Mouse (Mus musculus): ENCODE results near the gene Tlr2. TPM values are rescaled to one million over a fixed set of nuclear protein-coding genes. Genes with fewer than 3 reads are reported as not detected.
"Not testable (repeated sequence)": the region's sequence is repeated elsewhere in the genome, so short reads cannot be mapped to it uniquely, and the experiment has no call there.

Tlr2 gene
- 4.1 and 4.7 TPM in 2 replicates for polyA plus RNA-seq (2012; rRNA removed)

GRCm38 (mm10) chr3:83841095-83841850 is at the start of gene Tlr2:
Tlr2 (minus strand) TSS chr3:83841767.
- no peak for TF ChIP-seq POLR2A (IDR thresholded peaks at IDR 0.05; ENCODE audit: low read depth, low read length)
- TF ChIP-seq CTCF (IDR thresholded peaks at IDR 0.05; ENCODE audit: extremely low read depth, insufficient read depth, insufficient read length, insufficient replicate concordance) = peak; percentile 53; the same call in 1 of the 2 replicates

GRCm38 (mm10) chr3:83885163-83885562 is 43.6 kb upstream of the Tlr2 start:
- H3K36me3 ChIP-seq (ENCODE audit: control insufficient read depth, insufficient read depth, low read length) = no peaks in the 10 kb centered on the region
- no peaks in the 10 kb centered on the region for H3K27me3 ChIP-seq (ENCODE audit: control insufficient read depth, insufficient read depth, low read length)
- H3K4me3 ChIP-seq (ENCODE audit: extremely low read depth, insufficient read depth, insufficient read length) = no peak overlapping the region
- TF ChIP-seq CTCF (IDR thresholded peaks at IDR 0.05; ENCODE audit: extremely low read depth, insufficient read depth, insufficient read length, insufficient replicate concordance) (no peak), POLR2A (IDR thresholded peaks at IDR 0.05; ENCODE audit: low read depth, low read length) (no peak)
- 40% methylated on average over 2 of the region's 2 CpGs for WGBS
- H3K4me1 ChIP-seq (ENCODE audit: control insufficient read depth, insufficient read depth, insufficient read length) = no peaks in the 10 kb centered on the region
- DNase-seq (ENCODE audit: low read depth in 1 of 2, low spot score in 2 of 2) = no peak
- no peak overlapping the region for H3K27ac ChIP-seq (ENCODE audit: insufficient read depth, low read length)

More at GRCm38 (mm10) chr3:83841095-83841850, at the start of gene Tlr2:
- peak within 1 kb of the TSS; percentile 75 for H3K4me3 ChIP-seq (ENCODE audit: extremely low read depth, insufficient read depth, insufficient read length)
- peaks cover 3% of the 10 kb centered on the region; the same call in 1 of the 2 replicates for H3K4me1 ChIP-seq (ENCODE audit: control insufficient read depth, insufficient read depth, insufficient read length)
- H3K27ac ChIP-seq (ENCODE audit: insufficient read depth, low read length) = peak within 1 kb of the TSS; percentile 63
- WGBS = 2% methylated on average over 34 of the region's 35 CpGs
- DNase-seq (ENCODE audit: low read depth in 1 of 2, low spot score in 2 of 2) = peak in 1 of 2 experiments; percentile 71
- H3K36me3 ChIP-seq (ENCODE audit: control insufficient read depth, insufficient read depth, low read length) = peaks cover 10% of the 10 kb centered on the region
- no peaks in the 10 kb centered on the region for H3K27me3 ChIP-seq (ENCODE audit: control insufficient read depth, insufficient read depth, low read length)

GRCm38 (mm10) chr3:83879261-83880050 is 37.9 kb upstream of the Tlr2 start:
- not testable (repeated sequence) for H3K4me1 ChIP-seq (ENCODE audit: control insufficient read depth, insufficient read depth, insufficient read length); DNase-seq (ENCODE audit: low read depth in 1 of 2, low spot score in 2 of 2); H3K36me3 ChIP-seq (ENCODE audit: control insufficient read depth, insufficient read depth, low read length); H3K27me3 ChIP-seq (ENCODE audit: control insufficient read depth, insufficient read depth, low read length); H3K4me3 ChIP-seq (ENCODE audit: extremely low read depth, insufficient read depth, insufficient read length); H3K27ac ChIP-seq (ENCODE audit: insufficient read depth, low read length)
- WGBS = 90% methylated on average over 5 of the region's 5 CpGs

DNA sequence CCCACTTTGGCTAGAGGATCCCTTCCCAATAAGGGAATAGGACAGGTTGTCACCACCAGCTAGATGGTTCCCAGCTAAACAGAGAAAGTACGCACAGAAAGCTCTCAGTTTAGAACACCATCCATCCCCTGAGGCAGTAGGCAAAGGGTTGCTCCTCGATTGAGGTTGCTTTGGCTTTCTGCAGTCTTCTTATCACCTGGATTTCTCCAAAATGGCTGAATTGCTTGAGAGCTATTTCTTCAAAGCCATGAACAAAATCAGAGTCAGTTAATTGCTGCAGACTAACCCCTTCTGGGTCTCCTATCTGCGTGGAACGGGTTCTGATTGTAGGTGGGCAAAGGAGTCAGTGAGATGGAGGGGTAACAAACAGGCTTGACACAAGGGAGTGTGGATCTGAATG is 37.2 kb upstream of the Tlr2 start:
- Histone ChIP-seq H3K27ac (ENCODE audit: insufficient read depth, low read length) (no peak overlapping the region), H3K36me3 (ENCODE audit: control insufficient read depth, insufficient read depth, low read length) (no peaks in the 10 kb centered on the region), H3K4me1 (ENCODE audit: control insufficient read depth, insufficient read depth, insufficient read length) (no peaks in the 10 kb centered on the region), H3K4me3 (ENCODE audit: extremely low read depth, insufficient read depth, insufficient read length) (no peak overlapping the region), H3K27me3 (ENCODE audit: control insufficient read depth, insufficient read depth, low read length) (no peaks in the 10 kb centered on the region)
- TF ChIP-seq CTCF (IDR thresholded peaks at IDR 0.05; ENCODE audit: extremely low read depth, insufficient read depth, insufficient read length, insufficient replicate concordance) (no peak), POLR2A (IDR thresholded peaks at IDR 0.05; ENCODE audit: low read depth, low read length) (no peak)
- 94% methylated on average over 4 of the region's 4 CpGs for WGBS
- no peak for DNase-seq (ENCODE audit: low read depth in 1 of 2, low spot score in 2 of 2)

GRCm38 (mm10) chr3:83876299-83876698 is 34.7 kb upstream of the Tlr2 start:
- DNase-seq (ENCODE audit: low read depth in 1 of 2, low spot score in 2 of 2) = no peak
- 83% methylated on average over 4 of the region's 4 CpGs for WGBS
- TF ChIP-seq POLR2A (IDR thresholded peaks at IDR 0.05; ENCODE audit: low read depth, low read length) (no peak), CTCF (IDR thresholded peaks at IDR 0.05; ENCODE audit: extremely low read depth, insufficient read depth, insufficient read length, insufficient replicate concordance) (no peak)
- no peaks in the 10 kb centered on the region for H3K36me3 ChIP-seq (ENCODE audit: control insufficient read depth, insufficient read depth, low read length)
- H3K27me3 ChIP-seq (ENCODE audit: control insufficient read depth, insufficient read depth, low read length) = no peaks in the 10 kb centered on the region
- H3K4me3 ChIP-seq (ENCODE audit: extremely low read depth, insufficient read depth, insufficient read length) = no peak overlapping the region
- H3K27ac ChIP-seq (ENCODE audit: insufficient read depth, low read length) = no peak overlapping the region
- H3K4me1 ChIP-seq (ENCODE audit: control insufficient read depth, insufficient read depth, insufficient read length) = no peaks in the 10 kb centered on the region

GRCm38 (mm10) chr3:83875078-83875477 is 33.5 kb upstream of the Tlr2 start:
- DNase-seq (ENCODE audit: low read depth in 1 of 2, low spot score in 2 of 2); H3K27ac ChIP-seq (ENCODE audit: insufficient read depth, low read length); H3K4me3 ChIP-seq (ENCODE audit: extremely low read depth, insufficient read depth, insufficient read length); H3K27me3 ChIP-seq (ENCODE audit: control insufficient read depth, insufficient read depth, low read length); H3K36me3 ChIP-seq (ENCODE audit: control insufficient read depth, insufficient read depth, low read length); H3K4me1 ChIP-seq (ENCODE audit: control insufficient read depth, insufficient read depth, insufficient read length): not testable (repeated sequence)
- WGBS = 71% methylated on average over 2 of the region's 2 CpGs

DNA sequence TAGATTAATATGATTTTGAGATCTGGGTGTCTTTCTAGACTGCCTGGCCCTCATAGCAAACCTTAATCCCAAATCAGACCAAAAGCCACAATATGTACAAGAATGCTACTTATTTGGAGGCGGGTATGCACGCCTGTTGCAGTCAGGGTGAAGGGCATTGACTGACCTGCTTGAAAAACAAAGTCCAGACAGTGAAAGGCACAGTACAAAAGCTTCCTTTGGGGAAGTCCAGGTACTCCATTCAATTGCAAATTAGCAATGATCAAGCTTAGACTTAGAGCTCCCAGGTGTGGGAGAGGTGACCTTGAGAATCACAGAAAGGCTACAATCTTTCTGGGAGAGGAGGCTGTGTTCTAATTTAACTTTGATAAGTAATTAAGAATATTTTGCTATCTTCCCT is 31.3 kb upstream of the Tlr2 start:
- 90% methylated on average over 2 of the region's 2 CpGs for WGBS
- H3K4me3 ChIP-seq (ENCODE audit: extremely low read depth, insufficient read depth, insufficient read length) = not testable (repeated sequence)

GRCm38 (mm10) chr3:83871962-83872361 is 30.4 kb upstream of the Tlr2 start:
- H3K4me1 ChIP-seq (ENCODE audit: control insufficient read depth, insufficient read depth, insufficient read length); H3K4me3 ChIP-seq (ENCODE audit: extremely low read depth, insufficient read depth, insufficient read length); H3K27ac ChIP-seq (ENCODE audit: insufficient read depth, low read length); H3K36me3 ChIP-seq (ENCODE audit: control insufficient read depth, insufficient read depth, low read length); DNase-seq (ENCODE audit: low read depth in 1 of 2, low spot score in 2 of 2); H3K27me3 ChIP-seq (ENCODE audit: control insufficient read depth, insufficient read depth, low read length): not testable (repeated sequence)
- WGBS = 94% methylated on average over 4 of the region's 4 CpGs

More for the DNA sequence above, 31.3 kb upstream of the Tlr2 start:
- H3K27ac ChIP-seq (ENCODE audit: insufficient read depth, low read length); H3K27me3 ChIP-seq (ENCODE audit: control insufficient read depth, insufficient read depth, low read length); H3K4me1 ChIP-seq (ENCODE audit: control insufficient read depth, insufficient read depth, insufficient read length); DNase-seq (ENCODE audit: low read depth in 1 of 2, low spot score in 2 of 2); H3K36me3 ChIP-seq (ENCODE audit: control insufficient read depth, insufficient read depth, low read length): not testable (repeated sequence)

DNA sequence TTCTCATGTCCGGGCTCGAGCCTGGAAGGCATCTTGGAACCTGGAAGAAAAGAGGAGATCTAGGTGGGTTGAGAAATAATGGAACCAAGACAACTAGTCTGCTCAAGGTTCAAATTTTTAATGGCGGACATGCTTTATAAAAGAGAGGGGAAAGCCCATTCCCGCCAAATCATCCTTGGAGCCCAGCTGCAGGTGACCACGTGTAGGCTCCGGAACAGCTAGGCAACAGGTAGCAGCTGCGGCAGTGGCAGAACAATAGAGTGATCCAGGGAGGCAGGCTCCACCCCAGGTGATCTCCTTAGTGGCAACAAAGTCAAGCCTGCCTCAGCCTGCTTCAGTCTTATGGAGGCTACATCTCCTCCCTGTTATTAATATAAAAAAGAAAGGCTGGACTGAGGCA is 30.0 kb upstream of the Tlr2 start:
- not testable (repeated sequence) for H3K27me3 ChIP-seq (ENCODE audit: control insufficient read depth, insufficient read depth, low read length); DNase-seq (ENCODE audit: low read depth in 1 of 2, low spot score in 2 of 2); H3K36me3 ChIP-seq (ENCODE audit: control insufficient read depth, insufficient read depth, low read length); H3K4me3 ChIP-seq (ENCODE audit: extremely low read depth, insufficient read depth, insufficient read length); H3K27ac ChIP-seq (ENCODE audit: insufficient read depth, low read length); H3K4me1 ChIP-seq (ENCODE audit: control insufficient read depth, insufficient read depth, insufficient read length)
- WGBS = 86% methylated on average over 7 of the region's 7 CpGs

All from spleen, adult 2 months (tissue).